Mouse (Mus musculus): ENCODE results near the gene Slc25a38. TPM values are rescaled to one million over a fixed set of nuclear protein-coding genes. Genes with fewer than 3 reads are reported as not detected.
"Not testable (repeated sequence)": the region's sequence is repeated elsewhere in the genome, so short reads cannot be mapped to it uniquely, and the experiment has no call there.

Slc25a38 gene
- total RNA-seq, 2 experiments from 2014 or later = 10.1 to 10.4 TPM

GRCm38 (mm10) chr9:120099304-120099703 lies 10.9 kb upstream of the Slc25a38 start:
- no peak for DNase-seq

GRCm38 (mm10) chr9:120101165-120101564 lies 9.0 kb upstream of the Slc25a38 start:
- DNase-seq = no peak

GRCm38 (mm10) chr9:120108953-120109352 lies 1.2 kb upstream of the Slc25a38 start:
- DNase-seq = not testable (repeated sequence)

GRCm38 (mm10) chr9:120111156-120111945 lies 1.2 kb downstream of the Slc25a38 start:
- DNase-seq = no peak

GRCm38 (mm10) chr9:120112472-120112871 lies 2.3 kb downstream of the Slc25a38 start:
- DNase-seq = no peak

GRCm38 (mm10) chr9:120113456-120113855 lies 3.3 kb downstream of the Slc25a38 start:
- DNase-seq = no peak

GRCm38 (mm10) chr9:120114051-120114788 lies 4.0 kb downstream of the Slc25a38 start:
- no peak for DNase-seq

GRCm38 (mm10) chr9:120114789-120115151 lies 4.6 kb downstream of the Slc25a38 start:
- DNase-seq = no peak

- no peak for DNase-seq
Observed at GRCm38 (mm10) chr9:120115580-120115979, 5.4 kb downstream of the Slc25a38 start.

GRCm38 (mm10) chr9:120116184-120116624 lies 6.0 kb downstream of the Slc25a38 start:
- DNase-seq = no peak

GRCm38 (mm10) chr9:120118212-120118611 lies 8.0 kb downstream of the Slc25a38 start:
- no peak for DNase-seq

GRCm38 (mm10) chr9:120120503-120120902 lies 10.3 kb downstream of the Slc25a38 start:
- DNase-seq = no peak

- no peak for DNase-seq
Observed at GRCm38 (mm10) chr9:120126868-120127267, 16.7 kb downstream of the Slc25a38 start.

- DNase-seq = peak; percentile 98
Observed at GRCm38 (mm10) chr9:120127538-120128251, 17.5 kb downstream of the Slc25a38 start, which contains the start of gene Rpsa. Gene Rpsa (plus strand): TSS chr9:120127689.

GRCm38 (mm10) chr9:120129276-120129675 lies 19.1 kb downstream of the Slc25a38 start:
- no peak for DNase-seq

GRCm38 (mm10) chr9:120131784-120132288 lies 21.7 kb downstream of the Slc25a38 start:
- no peak for DNase-seq

- DNase-seq = no peak
Observed at GRCm38 (mm10) chr9:120132980-120133754, 23.0 kb downstream of the Slc25a38 start.

GRCm38 (mm10) chr9:120133755-120134475 lies 23.7 kb downstream of the Slc25a38 start:
- no peak for DNase-seq

GRCm38 (mm10) chr9:120134529-120135160 lies 24.5 kb downstream of the Slc25a38 start:
- no peak for DNase-seq

- DNase-seq = no peak
Observed at GRCm38 (mm10) chr9:120135454-120135853, 25.3 kb downstream of the Slc25a38 start.

Data from gastrocnemius, postnatal 25 days (tissue).